29 mouse cellular contexts compared by ENCODE assay signal in genomic region chr5:151080276-151080675, GRCm38 (mm10).
DNase-seq lines count a peak whose midpoint lies in the region; ATAC-seq and TF ChIP-seq lines count a peak whose summit lies in the region.
"Had no signal": no experiment of that assay in that cellular context is flagged by ENCODE, and none has a peak within 500 bp of the region (broad histone marks: within the 10 kb centered on the region; RNA-seq: fewer than 3 reads in every experiment).

No protein-coding gene starts in this region.

- no peak for TF ChIP-seq CTCF in lung, adult 2 months (IDR thresholded peaks at IDR 0.05; ENCODE audit: insufficient read depth, low read length)
- TF ChIP-seq CTCF in small intestine, adult 2 months (IDR thresholded peaks at IDR 0.05; ENCODE audit: extremely low read depth, insufficient read length, insufficient replicate concordance, low read depth, low read length), result no peak

- TF ChIP-seq POLR2A in lung, adult 2 months (IDR thresholded peaks at IDR 0.05; ENCODE audit: borderline replicate concordance, extremely low read depth, low read depth, low read length), result no peak
- no peak for TF ChIP-seq POLR2A in small intestine, adult 2 months (IDR thresholded peaks at IDR 0.05; ENCODE audit: low read depth, low read length)

- no peak overlapping the region for H3K9ac ChIP-seq in intestine, embryonic 15.5 days
- no peak overlapping the region for H3K9ac ChIP-seq in intestine, embryonic 16.5 days (ENCODE audit: low read depth, low read length)
- H3K9ac ChIP-seq in liver, embryonic 15.5 days, result no peak overlapping the region
- H3K9ac ChIP-seq: forebrain, embryonic 13.5 days; heart, embryonic 12.5 days; heart, embryonic 15.5 days; hindbrain, embryonic 13.5 days had no signal

- H3K27ac ChIP-seq in intestine, embryonic 15.5 days, result no peak overlapping the region
- no peak overlapping the region for H3K27ac ChIP-seq in intestine, embryonic 16.5 days (ENCODE audit: low read length)
- peak overlapping the region; percentile 21 for H3K27ac ChIP-seq in liver, embryonic 15.5 days (replicated peaks)
- peak overlapping the region; percentile 58 for H3K27ac ChIP-seq in small intestine, adult 2 months (ENCODE audit: insufficient read depth, low read depth, low read length)
- H3K27ac ChIP-seq: forebrain, embryonic 10.5 days; forebrain, embryonic 13.5 days; heart, embryonic 15.5 days; hindbrain, embryonic 10.5 days; hindbrain, embryonic 13.5 days had no signal

- ATAC-seq in intestine, embryonic 15.5 days, result 0 out of 2 replicates have a peak, but pooled peaks have one; percentile 25
- no peak for ATAC-seq in intestine, embryonic 16.5 days
- ATAC-seq in liver, embryonic 15.5 days (ENCODE audit: insufficient read depth), result peak; percentile 55
- ATAC-seq: forebrain, embryonic 13.5 days; forebrain, embryonic 16.5 days; hindbrain, embryonic 16.5 days; Patski had no signal

- no peak overlapping the region for H3K4me2 ChIP-seq in intestine, embryonic 15.5 days (replicated peaks)
- H3K4me2 ChIP-seq in intestine, embryonic 16.5 days (ENCODE audit: low read depth, low read length), result no peak overlapping the region
- no peak overlapping the region for H3K4me2 ChIP-seq in liver, embryonic 15.5 days
- H3K4me2 ChIP-seq: forebrain, embryonic 13.5 days; heart, embryonic 12.5 days; heart, embryonic 15.5 days; hindbrain, embryonic 13.5 days had no signal

- no peak overlapping the region for H3K4me3 ChIP-seq in intestine, embryonic 15.5 days (replicated peaks)
- H3K4me3 ChIP-seq in intestine, embryonic 16.5 days (ENCODE audit: low read length), result no peak overlapping the region
- no peak overlapping the region for H3K4me3 ChIP-seq in lung, adult 2 months (replicated peaks; ENCODE audit: extremely low read depth, low read depth, low read length)
- no peak overlapping the region for H3K4me3 ChIP-seq in liver, embryonic 15.5 days (replicated peaks)
- no peak overlapping the region for H3K4me3 ChIP-seq in small intestine, adult 2 months (ENCODE audit: low read depth, low read length)
- H3K4me3 ChIP-seq: forebrain, embryonic 10.5 days; forebrain, embryonic 13.5 days; heart, embryonic 12.5 days; heart, embryonic 15.5 days; hindbrain, embryonic 10.5 days; hindbrain, embryonic 13.5 days had no signal

- H3K4me1 ChIP-seq in intestine, embryonic 15.5 days (replicated peaks), result no peaks in the 10 kb centered on the region
- no peaks in the 10 kb centered on the region for H3K4me1 ChIP-seq in intestine, embryonic 16.5 days (ENCODE audit: control insufficient read depth, insufficient read depth, low read length)
- peaks cover 9% of the 10 kb centered on the region for H3K4me1 ChIP-seq in lung, adult 2 months (ENCODE audit: control insufficient read depth, insufficient read depth, low read length)
- peaks cover 4% of the 10 kb centered on the region; the same call in 1 of the 2 replicates for H3K4me1 ChIP-seq in liver, embryonic 15.5 days (replicated peaks)
- peaks cover 4% of the 10 kb centered on the region; the same call in 1 of the 2 replicates for H3K4me1 ChIP-seq in small intestine, adult 2 months (ENCODE audit: control insufficient read depth, insufficient read depth, insufficient read length, low read length)
- H3K4me1 ChIP-seq: forebrain, embryonic 10.5 days; forebrain, embryonic 13.5 days; heart, embryonic 12.5 days; heart, embryonic 15.5 days; hindbrain, embryonic 10.5 days; hindbrain, embryonic 13.5 days had no signal

- peak; percentile 1 for DNase-seq in lung, adult 2 months
- DNase-seq in lung, postnatal 25 days (ENCODE audit: low spot score), result no peak
- no peak for DNase-seq in cerebellum, postnatal 36 days
- no peak for DNase-seq in layer of hippocampus, adult 11-12 months (ENCODE audit: low spot score)
- DNase-seq: adrenal gland, postnatal 14 days; B cell, adult 2 months; cerebellum, adult 11 months; cerebellum, adult 2 months; cerebellum, adult 9-11 months; cerebellum, postnatal 25 days; gastrocnemius, postnatal 10 days; gastrocnemius, postnatal 36 days; heart, postnatal 10 days; heart, postnatal 36 days had no signal

- no peaks in the 10 kb centered on the region for H3K27me3 ChIP-seq in intestine, embryonic 15.5 days (replicated peaks)
- no peaks in the 10 kb centered on the region for H3K27me3 ChIP-seq in intestine, embryonic 16.5 days (replicated peaks; ENCODE audit: control insufficient read depth, insufficient read depth, low read length)
- H3K27me3 ChIP-seq in liver, embryonic 15.5 days, result no peaks in the 10 kb centered on the region
- H3K27me3 ChIP-seq in small intestine, adult 2 months (ENCODE audit: control insufficient read depth, insufficient read depth, low read length), result no peaks in the 10 kb centered on the region
- H3K27me3 ChIP-seq: CH12.LX; forebrain, embryonic 13.5 days; heart, embryonic 12.5 days; heart, embryonic 15.5 days; hindbrain, embryonic 13.5 days; Patski had no signal

- no peaks in the 10 kb centered on the region for H3K36me3 ChIP-seq in intestine, embryonic 15.5 days
- H3K36me3 ChIP-seq in intestine, embryonic 16.5 days (ENCODE audit: control insufficient read depth, insufficient read depth, low read length), result no peaks in the 10 kb centered on the region
- no peaks in the 10 kb centered on the region for H3K36me3 ChIP-seq in liver, embryonic 15.5 days (replicated peaks)
- no peaks in the 10 kb centered on the region for H3K36me3 ChIP-seq in small intestine, adult 2 months (ENCODE audit: control insufficient read depth, insufficient read depth, low read length)
- H3K36me3 ChIP-seq: forebrain, embryonic 10.5 days; G1E; heart, embryonic 12.5 days; heart, embryonic 15.5 days; hindbrain, embryonic 10.5 days; hindbrain, embryonic 13.5 days had no signal

- 87% methylated on average over 4 of the region's 4 CpGs for WGBS in intestine, embryonic 15.5 days
- 85% methylated on average over 4 of the region's 4 CpGs for WGBS in intestine, embryonic 16.5 days
- 75% methylated on average over 4 of the region's 4 CpGs for WGBS in lung, adult 2 months
- 55% methylated on average over 4 of the region's 4 CpGs for WGBS in liver, embryonic 15.5 days (ENCODE audit: insufficient replicate concordance)
- WGBS in small intestine, adult 2 months, result 55% methylated on average over 4 of the region's 4 CpGs

- no peaks in the 10 kb centered on the region for H3K9me3 ChIP-seq in intestine, embryonic 15.5 days
- 0 out of 2 replicates have a peak, but pooled peaks cover 3% of the 10 kb centered on the region for H3K9me3 ChIP-seq in intestine, embryonic 16.5 days (ENCODE audit: control insufficient read depth, low read length)
- H3K9me3 ChIP-seq in liver, embryonic 15.5 days (replicated peaks), result no peaks in the 10 kb centered on the region
- H3K9me3 ChIP-seq: forebrain, embryonic 10.5 days; forebrain, embryonic 13.5 days; heart, embryonic 15.5 days; hindbrain, embryonic 10.5 days; hindbrain, embryonic 13.5 days had no signal

Comparison
In these comparisons a context has a peak if more than half of its experiments do, and no peak if none do; other contexts are left out.
1. H3K27ac ChIP-seq: peak in liver, embryonic 15.5 days (single experiment) and small intestine, adult 2 months (single experiment); none in intestine, embryonic 15.5 days (single experiment) and intestine, embryonic 16.5 days (single experiment).